Mouse (Mus musculus) layer of hippocampus, postnatal 14 days (tissue): ENCODE data around the gene Cwc27. TPM values are rescaled to one million over a fixed set of nuclear protein-coding genes. Genes with fewer than 3 reads are reported as not detected.

Source experiments
- DNase-seq, 2 experiments: peaks; one replicate each; pipeline ENCODE4 v3.0.0; 2021 to 2022; ENCODE audit warnings: low spot score in 2 of 2, mixed read lengths in 1 of 2
- total RNA-seq, 2 experiments: library from RNA; stranded (reverse); gene quantifications; 2 replicates each; pipeline ENCODE4 v1.2.3; 2021

Cwc27 gene
- total RNA-seq, 2 experiments from 2014 or later, result 19.3 to 24.1 TPM

DNA sequence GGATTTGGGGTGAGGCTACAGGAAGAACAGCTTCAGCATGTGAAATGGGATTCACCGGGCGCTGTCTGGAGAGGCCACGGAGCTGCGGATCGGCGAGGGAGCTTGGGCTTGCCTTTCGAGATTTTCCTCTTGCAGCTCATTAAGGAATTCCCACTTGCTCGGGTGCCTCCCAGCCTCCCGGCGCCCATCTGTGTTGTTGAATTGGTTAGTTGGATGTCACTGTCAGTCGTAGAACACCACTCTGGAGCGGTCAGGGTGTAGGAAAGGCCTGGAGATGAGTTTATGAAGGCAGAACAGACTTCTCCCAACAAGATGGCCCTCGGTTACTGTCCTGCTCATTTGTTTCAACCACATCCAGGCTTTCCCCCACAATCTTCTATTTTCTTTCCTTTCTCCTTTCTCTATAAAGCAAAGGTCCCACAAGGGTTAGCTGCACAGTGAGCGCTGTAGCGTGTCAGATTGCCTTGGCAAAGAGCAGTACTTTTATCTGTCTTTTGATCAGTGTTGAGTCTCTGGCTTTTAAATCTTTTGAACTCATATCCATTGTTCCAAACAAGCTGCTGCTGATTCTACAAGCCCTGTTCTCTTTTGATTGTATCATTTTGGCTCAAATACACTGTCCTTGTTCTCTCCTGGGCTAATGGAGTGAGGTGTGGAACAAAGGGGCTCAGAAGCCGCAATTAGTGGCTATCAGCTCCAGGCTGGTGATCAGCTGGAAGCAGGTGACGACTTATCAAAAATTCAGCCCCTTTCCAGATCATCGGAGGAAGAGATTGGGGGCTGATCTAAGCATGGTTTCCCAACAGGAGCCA is 200.7 kb downstream of the Cwc27 start:
- peak in 1 of 2 experiments; percentile 13 for DNase-seq

DNA sequence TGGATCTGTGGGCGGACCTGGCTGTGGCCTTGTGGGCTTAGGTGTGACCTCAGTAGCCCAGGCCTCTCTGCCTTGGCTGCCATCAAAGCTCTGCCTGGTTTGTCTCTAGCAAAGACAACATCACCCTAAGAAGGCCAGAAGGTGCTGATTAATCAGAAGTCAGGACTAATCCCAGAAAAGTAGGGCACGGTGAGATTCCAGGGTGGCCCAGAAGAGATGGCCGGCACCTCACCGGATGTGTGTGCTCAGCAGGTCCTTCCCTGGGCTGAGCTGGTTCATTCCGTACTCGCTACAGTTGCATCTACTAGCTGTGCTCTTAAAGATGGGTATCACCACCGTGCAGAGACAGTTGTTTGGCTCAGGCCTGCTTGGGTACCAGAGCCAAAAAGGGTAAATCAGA is 201.8 kb downstream of the Cwc27 start:
- no peak for DNase-seq

DNA sequence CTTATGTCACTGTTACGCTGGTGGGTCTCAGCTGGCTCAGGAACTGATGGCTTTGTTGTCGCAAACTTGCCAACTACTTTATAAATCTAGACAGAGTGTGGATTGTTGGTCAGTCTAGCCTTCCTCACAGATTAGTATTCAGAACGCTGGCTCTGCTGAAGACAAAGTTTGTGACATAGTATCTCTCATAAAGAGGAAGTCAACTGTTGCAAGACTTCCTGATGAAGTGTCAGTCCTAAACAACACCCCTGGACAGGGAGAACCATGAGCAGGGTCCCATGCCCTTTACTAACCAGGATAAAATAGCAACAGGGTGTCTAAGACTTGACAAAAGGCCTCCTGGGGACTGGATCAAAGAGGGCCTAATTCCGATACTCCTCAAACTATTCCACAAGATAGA is 205.6 kb downstream of the Cwc27 start:
- no peak for DNase-seq

DNA sequence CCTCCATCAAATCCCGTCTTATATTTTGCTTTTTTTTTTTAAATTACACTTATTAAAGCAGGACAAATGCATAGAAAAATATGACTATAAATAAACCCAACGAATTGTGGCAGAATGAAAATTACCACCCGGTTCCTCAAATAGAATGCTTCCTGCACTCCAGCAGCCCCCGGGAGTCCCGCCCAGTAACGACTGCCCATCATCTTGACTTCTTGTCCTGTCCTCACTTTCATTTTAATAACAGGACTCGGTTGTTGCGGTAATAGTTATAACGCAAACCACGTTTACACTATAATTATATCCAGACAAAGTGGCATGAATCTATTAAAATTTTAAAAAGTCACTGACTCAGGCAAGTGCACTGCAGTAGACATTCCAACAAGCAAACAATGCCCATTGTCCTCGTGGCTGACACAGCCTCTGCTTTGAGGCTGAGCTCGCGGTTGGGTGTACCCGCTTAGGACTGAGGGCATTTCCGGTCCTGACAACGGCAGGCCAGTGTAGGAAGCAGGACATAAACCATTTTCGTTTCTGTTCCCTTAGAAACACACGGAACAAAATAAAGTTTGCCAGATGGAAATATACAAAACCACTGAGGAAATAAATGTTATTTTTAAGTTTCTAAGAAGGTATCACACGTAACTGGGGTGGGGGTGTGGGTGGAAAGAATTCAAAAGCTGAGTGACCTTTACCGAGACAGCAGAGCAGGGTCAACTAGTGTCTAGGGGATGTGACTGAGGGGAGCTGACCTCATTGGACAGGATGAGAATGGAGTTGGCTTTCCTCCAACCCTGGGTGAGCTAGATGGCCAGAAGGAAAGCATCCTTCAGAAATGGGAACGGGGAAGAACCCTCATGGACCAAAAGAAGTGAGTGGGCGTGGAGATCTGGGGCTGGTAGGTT is 206.5 kb downstream of the Cwc27 start:
- DNase-seq, result no peak

DNA sequence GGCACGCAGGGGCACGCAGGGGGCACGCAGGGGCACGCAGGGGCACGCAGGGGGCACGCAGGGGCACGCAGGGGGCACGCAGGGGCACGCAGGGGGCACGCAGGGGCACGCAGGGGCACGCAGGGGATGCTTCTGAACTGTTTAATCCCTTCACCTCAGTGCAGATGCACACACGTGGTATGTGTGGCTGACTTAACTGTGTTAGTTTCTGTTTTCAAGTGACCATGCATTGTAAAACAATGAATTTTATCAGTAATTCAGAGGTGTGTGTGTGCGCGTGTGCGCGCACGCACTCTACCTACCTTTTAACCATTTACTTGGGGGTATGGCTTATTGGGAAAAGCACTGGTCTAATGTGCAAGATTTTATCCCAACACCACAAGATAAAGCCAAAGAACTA is 208.4 kb downstream of the Cwc27 start:
- DNase-seq, result no peak

DNA sequence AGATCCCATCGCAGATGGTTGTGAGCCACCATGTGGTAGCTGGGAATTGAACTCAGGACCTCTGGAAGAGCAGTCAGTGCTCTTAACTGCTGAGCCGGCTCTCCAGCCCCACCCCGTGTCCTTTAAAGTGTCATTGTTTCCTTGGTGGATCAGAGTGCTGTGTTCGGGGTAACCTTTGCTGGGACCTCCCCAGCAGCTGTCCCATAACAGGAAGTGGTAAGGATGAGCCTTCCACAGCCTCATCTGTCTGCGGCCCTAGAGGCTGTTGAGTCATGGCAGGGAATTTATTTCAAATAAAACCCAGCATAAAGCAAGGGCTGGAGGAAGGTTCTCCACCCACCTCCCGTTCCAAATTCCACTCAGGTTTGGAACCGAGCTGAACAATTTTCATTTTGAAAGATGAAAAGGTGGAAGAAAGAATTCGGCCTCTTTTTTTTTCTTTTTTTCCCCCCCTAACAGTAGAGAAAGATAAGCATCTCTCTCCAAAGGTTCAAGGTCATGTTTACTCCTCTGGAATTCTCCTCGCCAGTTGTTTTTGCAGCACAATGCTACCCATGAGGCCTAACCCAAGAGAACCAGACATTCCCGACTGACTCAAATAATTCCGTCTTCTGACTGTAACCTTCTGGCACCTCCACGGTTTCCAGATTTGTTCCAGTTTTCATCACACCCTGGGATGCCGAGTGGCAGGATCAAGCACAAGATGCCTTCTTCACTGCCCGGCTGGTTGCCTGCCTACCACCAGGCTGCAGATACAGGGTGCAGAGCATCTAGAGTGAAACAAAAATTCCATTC is 210.0 kb downstream of the Cwc27 start:
- no peak for DNase-seq

DNA sequence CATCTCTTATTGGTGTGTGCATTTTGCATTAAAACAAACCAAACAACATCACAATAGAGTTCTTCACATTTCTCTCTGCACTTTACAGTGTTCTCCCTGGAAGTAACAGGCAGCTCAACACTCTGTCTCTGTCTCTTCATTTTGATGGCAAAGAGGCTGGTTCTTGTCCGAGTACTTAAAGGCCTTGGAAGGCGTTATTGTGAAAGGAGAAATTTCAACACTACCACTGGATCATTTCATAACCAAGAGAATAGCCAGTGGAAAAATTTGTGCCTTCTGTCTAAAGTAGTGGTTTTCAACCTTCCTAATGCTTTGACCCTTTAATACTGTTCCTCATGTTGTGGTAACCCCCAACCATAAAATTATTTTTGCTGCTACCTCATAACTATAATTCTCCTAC is 211.8 kb downstream of the Cwc27 start:
- DNase-seq, result no peak

DNA sequence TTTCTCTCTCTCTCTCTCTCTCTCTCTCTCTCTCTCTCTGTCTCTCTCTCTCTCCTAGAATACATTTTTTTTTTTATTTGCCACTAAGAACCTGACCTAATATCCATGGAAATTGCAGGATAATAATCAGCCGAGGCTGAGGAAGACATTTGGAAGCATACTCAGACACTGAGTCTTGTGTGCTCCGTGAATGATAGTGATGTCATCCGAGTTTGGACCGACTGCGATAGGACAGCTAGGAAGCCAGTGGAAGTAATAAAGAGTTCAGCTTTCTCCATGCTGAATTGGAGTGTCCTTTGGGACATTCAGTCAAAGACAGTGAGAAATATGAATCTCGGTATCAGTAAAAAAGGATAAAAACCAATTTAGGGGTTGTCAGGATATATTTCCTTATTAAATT is 214.7 kb downstream of the Cwc27 start:
- no peak for DNase-seq

DNA sequence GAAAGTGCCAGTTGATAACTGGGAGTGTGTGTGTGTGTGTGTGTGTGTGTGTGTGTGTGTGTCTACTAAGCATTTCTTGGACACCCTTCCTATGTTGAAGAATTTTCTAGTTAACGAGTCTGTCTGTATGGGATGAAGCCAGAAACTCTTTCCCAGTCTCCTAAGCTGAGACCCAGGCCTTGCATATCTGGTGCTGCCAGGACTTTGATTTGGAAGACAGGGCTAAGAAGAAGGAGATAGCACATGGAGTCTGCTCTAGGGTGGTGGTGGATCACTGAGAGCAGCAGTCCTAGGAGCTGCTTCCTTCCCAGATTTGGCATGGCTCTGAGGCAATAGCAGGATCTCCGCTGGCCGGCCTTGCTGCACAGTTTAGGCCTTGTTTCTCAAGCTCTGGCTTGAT is 215.2 kb downstream of the Cwc27 start:
- DNase-seq, result no peak

DNA sequence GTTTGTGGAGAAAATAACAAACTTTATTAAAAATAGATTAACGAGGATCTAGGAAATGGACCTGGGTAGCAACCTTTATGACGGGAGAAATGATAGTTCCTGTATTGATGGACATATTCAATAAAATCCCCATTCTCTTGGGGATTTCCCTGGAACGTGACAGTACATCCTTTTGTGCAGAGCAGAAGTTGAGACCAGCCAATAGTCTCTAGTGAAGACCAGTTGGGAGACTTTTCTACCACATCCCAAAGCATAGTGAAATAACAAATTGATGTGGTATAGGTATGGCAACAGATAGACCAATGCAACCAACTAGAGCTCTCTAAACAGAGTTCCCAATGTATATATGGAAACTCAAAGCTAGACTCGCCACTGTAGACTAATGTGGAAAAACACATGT is 220.7 kb downstream of the Cwc27 start:
- DNase-seq, result no peak

DNA sequence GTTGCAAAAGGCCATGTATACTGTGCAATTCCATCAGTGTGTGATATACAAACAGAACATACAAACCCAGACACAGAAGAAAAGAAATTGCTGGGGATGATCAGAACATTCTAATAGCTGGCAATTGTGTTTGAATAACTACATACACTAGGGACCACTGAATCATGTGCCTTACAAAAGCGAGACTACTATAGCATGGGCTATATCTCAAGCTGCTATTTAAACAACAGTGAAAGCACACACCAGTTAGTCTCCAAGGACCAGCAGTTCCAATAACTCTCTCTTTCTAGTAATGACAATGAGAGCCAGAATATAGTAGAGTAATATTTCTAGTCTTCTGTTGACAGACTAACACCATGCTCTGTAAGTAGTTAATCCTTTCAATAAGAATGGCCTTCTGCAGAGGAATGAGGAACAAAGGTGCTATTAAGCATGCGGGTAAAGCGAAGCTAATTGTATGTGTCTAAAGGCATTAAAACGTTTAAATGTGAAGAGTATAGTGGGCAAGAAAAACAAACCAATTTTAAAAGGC is 222.1 kb downstream of the Cwc27 start:
- no peak for DNase-seq

DNA sequence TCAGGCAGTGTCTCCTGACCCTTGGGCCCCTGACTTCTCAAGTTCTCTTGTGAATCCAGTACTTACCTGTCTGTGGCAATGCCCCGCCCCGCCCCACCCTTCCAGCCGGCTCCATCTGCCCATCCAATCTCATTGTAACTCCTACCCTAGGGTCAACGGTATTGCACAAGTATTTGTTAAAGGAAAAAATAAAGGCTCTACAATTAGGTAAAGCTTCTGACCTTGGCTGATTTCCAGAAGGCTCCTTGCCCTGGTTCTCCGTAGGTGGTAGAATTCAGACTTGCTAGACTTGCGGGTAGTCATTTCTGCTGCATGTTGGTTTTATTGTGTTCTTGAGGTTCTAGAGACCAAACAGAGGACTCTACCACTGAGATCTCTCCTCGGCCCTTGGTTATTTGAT is 226.0 kb downstream of the Cwc27 start:
- DNase-seq, result no peak

DNA sequence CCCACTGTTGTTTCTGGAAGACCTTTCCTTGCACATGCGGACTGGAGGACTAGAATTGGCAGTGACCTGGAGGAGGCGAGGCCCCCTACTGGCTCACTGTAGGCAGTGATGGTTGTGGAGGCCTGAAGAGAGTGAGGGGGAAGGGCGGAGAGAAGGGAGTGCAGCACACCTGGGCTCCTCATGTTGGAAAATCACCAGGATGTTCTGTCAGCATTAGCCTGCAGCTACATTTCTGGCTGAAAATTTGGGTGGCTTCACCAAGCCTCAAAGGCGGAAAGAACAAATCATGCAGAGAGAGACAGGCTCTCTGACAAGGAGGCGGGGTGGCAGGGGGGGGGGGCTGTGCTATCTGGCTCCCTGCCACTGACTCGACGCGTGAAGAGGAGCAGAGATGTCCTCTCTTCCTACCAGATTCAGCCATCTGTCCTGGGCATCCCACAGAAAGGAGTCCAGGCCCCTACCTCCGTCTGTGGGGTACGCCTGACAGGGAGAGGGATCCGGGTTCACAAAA is 226.8 kb downstream of the Cwc27 start:
- peak in 1 of 2 experiments; percentile 16 for DNase-seq

DNA sequence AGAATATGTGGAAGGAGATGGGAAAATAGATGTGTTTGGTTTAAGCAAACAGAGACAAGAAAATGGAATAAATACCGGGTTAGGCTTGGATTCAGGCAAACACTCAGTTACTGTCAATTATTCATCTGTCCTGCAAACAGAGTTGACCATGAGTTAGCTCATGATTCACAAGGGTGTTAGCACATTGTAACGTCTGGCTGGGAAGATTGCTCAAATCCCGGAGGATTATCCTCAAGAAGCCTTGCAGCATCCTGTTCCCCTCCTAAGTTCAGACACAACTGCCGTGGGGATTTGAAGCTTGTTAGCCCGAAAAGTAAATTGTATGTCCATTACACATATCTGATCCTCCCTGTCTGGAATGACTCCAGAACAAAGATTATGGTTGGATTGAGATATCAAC is 228.6 kb downstream of the Cwc27 start:
- DNase-seq, result no peak

Other genes starting within 250 kb of the Cwc27 start
- 10 to 100 TPM; 14.4 to 15.0 TPM for gene Srek1ip1, start 24.7 kb downstream of the Cwc27 start, total RNA-seq
- under 1 TPM; 0.38 to 0.51 TPM for gene Shisal2b, start 46.8 kb upstream of the Cwc27 start, total RNA-seq
- gene Rgs7bp, start 237.8 kb upstream of the Cwc27 start, total RNA-seq, result 100 to 1,000 TPM; 109 to 121 TPM